Mouse (Mus musculus) left cerebral cortex, adult 6 months (tissue): Measurements from ENCODE around the gene Zfp866. TPM values are rescaled to one million over a fixed set of nuclear protein-coding genes. Genes with fewer than 3 reads are reported as not detected.

Source experiments
- long read RNA-seq, 2 experiments: library from polyadenylated mRNA; unstranded; transcript quantifications; one replicate each; pipeline ENCODE4 v2.0.0; 2019 to 2020
- polyA plus RNA-seq: library from polyadenylated mRNA; unstranded; fragments of <200 nt; fragmentation: Nextera tagmentation; gene quantifications from 2 replicates; pipeline ENCODE4 v1.2.3, GENCODE M21; 2021

Gene Zfp866
- polyA plus RNA-seq = 3.0 and 4.1 TPM in 2 replicates
- long read RNA-seq, experiment 1, transcript Zfp866-202 (4 exons, 3,245 nt) = major isoform, 17 of 17 reads
- long read RNA-seq, experiment 1, partial matches to known transcripts = 0 of 17 reads
- long read RNA-seq, experiment 1, other reads (novel, unspliced or antisense) = 0 of 17 reads
- long read RNA-seq, experiment 2, partial matches to known transcripts = 0 of 1 reads
- long read RNA-seq, experiment 2, other reads (novel, unspliced or antisense) = 1 of 1 reads

DNA sequence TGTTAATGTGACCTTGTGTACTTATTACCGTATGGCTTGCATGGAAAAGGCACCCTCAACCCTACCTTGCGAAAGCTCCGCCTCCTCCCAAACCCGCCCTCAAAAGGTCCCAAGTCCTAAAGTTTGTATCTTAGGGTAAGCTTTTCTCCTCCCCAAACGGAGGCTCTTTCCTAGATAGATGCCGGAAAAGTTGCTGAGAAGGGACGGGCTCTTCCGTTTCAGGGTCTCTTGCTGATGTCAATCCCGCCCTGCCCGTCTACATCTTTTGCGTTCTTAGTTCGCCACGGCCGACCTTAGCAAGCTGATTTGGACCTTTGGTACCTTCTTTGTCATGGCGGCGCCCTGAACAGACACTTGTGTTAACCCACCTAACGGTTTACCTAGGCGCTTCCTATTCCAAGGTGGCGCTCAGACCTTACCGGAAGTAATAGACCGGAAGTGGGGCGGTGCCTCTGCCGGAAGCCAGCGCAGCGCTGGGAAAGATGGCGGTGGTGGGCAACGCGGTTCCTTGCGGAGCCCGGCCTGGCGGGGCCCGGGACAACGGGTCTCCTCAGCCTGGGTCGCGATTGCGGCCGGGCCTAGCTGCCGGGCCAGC is at the start of gene Zfp866, which contains the start of gene Atp13a1:
Gene Zfp866, minus strand, starts transcription at position 406 of the 595 bp plus-strand sequence.
Gene Atp13a1, plus strand, starts transcription at position 391 of the 595 bp plus-strand sequence.

DNA sequence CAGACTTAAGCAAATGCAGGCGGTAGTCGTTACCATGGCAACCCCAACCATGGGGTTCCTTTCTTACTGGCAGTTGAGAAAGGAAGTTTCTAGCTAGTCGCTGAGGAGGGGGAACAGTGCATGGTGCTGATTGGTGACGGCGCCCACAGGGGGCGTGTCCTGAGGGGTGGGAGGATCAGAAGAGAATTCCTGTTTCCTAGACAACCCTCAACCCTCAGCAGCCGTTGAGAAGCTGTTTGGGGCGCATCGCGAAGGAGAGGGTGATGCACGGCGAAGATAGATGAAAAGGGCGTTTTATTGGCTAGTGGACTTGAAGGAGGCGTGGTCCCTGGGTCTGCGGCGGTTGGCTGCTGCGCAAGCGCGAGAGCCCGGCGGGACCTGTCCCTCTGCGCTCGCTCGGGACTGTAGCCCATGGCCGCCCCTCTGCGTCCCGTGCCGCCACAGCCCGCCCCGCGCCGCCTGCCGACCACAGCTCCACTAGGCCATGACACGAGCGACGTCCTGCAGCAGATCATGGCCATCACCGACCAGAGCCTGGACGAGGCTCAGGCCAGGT is 41.4 kb upstream of the Zfp866 start, which contains the start of gene Pbx4:
Gene Pbx4, plus strand, starts transcription at position 194 of the 556 bp plus-strand sequence.

DNA sequence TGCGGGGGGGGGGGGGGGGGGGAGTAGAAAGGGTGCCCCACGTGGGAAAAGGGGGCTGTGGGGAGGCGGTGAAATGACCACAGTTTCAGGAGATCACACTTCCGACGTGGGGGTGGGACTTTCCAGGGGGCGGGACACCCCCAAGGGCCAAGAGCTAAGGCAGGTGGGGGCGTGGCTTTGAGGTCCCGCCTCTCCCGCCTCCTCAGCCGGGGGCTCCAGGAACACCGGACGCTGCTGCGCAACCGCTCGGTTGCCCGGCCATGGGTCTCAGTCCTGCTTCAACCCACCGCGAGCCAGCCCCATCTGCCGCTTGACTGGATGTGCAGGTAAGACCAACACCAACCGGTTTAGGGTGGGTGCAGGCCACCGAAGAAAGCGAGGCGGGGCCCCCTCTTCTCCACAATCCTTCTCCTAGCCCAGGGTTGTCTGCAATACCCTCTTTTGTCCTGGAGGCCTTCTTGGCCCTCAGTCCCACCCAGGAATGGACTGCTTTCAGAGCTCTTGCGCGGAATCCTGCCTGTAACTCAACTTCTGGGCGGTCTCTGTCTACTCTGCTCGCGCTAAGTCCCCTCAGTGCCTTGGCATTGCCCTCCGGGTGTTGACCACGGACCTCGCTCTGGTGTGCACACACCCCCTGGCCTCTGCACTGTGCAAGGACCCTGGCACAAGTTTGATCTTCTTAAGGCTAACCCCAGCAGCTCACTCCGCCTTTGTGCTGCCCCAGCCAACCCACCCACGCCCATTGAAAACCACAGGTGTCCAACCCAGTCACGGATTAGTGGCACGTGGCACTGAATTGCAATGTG is 31.6 kb upstream of the Zfp866 start, which contains the start of gene Lpar2:
Gene Lpar2, plus strand, starts transcription at position 44 of the 806 bp plus-strand sequence.

GRCm38 (mm10) chr8:69808094-69808863 is 17.3 kb upstream of the Zfp866 start, which contains the start of gene Gmip:
Gmip (plus strand) TSS chr8:69808679.

GRCm38 (mm10) chr8:69774503-69775148 is 16.4 kb downstream of the Zfp866 start, which contains the start of gene Gm20422:
Gm20422 (minus strand) TSS chr8:69774886.

DNA sequence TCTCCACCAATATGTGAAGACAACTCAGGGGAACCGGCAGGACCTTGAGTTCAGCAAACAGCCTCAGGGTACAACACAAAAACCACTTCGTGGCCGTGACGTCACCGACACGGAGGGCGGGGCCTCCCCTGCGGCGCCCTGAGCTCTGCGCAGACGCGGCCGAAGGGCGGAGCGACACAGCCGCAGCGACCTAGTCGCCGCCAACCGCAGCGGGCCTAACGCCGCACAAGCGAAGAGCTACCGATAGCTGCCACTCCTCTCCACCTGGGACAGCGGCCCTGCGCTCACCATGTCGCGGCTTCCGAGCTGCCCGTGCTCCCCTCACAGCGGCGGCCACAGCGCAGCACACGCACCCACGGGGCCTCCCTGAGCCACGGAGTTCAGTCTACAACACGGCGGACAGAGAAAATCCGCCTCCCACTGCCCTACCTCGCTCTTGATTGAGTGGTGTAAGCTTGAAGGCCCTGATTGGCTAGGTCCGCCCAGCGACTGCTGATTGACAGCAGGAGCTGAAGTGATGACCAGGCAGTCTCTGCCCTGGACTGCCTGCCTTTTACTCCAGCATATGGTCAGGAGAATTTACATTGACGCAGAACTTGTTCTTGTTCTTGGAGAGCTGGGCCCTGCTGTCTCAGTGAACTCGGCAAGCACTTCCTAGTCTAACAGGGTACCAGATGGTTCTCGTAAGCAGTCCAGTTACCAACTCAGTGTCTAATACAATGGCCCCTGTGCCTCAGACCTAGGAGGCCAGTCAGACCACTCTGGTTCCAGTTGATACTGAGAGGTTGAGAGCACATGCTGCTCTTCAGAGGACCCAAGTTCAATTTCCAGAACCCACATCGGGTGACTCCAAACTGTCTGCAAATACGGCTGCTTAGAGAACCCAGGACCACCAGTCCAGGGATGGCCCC is 41.2 kb downstream of the Zfp866 start, which contains the start of gene Zfp963:
Gene Zfp963, minus strand, starts transcription at position 427 of the 911 bp plus-strand sequence.

Other genes starting within 250 kb of the Zfp866 start
- 13.4 and 14.0 TPM in 2 replicates for gene Zfp868, start 165.6 kb downstream of the Zfp866 start, polyA plus RNA-seq
- gene Zfp964, start 136.7 kb downstream of the Zfp866 start, polyA plus RNA-seq = 1.1 and 1.6 TPM in 2 replicates
- gene Zfp869, start 80.5 kb downstream of the Zfp866 start, polyA plus RNA-seq = 12.8 and 14.1 TPM in 2 replicates
- 2.9 and 3.1 TPM in 2 replicates for gene Zfp963, start 41.2 kb downstream of the Zfp866 start, polyA plus RNA-seq
- gene Gm20422, start 16.3 kb downstream of the Zfp866 start, polyA plus RNA-seq = 0.94 TPM in 1 of 2 replicates, not detected in the other
- gene Atp13a1, start within 50 bp of the Zfp866 start, polyA plus RNA-seq = 10.8 and 15.4 TPM in 2 replicates
- 1.8 and 2.8 TPM in 2 replicates for gene Gmip, start 17.5 kb upstream of the Zfp866 start, polyA plus RNA-seq
- gene Lpar2, start 31.3 kb upstream of the Zfp866 start, polyA plus RNA-seq = 0.05 and 0.11 TPM in 2 replicates
- 59.2 and 60.8 TPM in 2 replicates for gene Pbx4, start 41.3 kb upstream of the Zfp866 start, polyA plus RNA-seq
- 0.44 and 0.61 TPM in 2 replicates for gene Cilp2, start 96.5 kb upstream of the Zfp866 start, polyA plus RNA-seq
- gene Tssk6, start 111.0 kb upstream of the Zfp866 start, polyA plus RNA-seq = 1.3 and 1.8 TPM in 2 replicates
- gene Ndufa13, start 111.4 kb upstream of the Zfp866 start, polyA plus RNA-seq = 625 and 699 TPM in 2 replicates
- gene Yjefn3, start 111.5 kb upstream of the Zfp866 start, polyA plus RNA-seq = 48.3 and 74.4 TPM in 2 replicates
- gene Gatad2a, start 205.2 kb upstream of the Zfp866 start, polyA plus RNA-seq = 6.8 and 8.7 TPM in 2 replicates